Mouse (Mus musculus) megakaryocyte-erythroid progenitor cell, adult 5 weeks (primary cell): ENCODE measurements around the gene Ireb2. TPM values are rescaled to one million over a fixed set of nuclear protein-coding genes. Genes with fewer than 3 reads are reported as not detected.

Experiments
- polyA plus RNA-seq: library from polyadenylated mRNA; stranded (reverse); fragments of >175 nt; gene quantifications from 2 replicates; pipeline ENCODE4 v1.2.3, GENCODE M21; 2012

Gene Ireb2
- polyA plus RNA-seq, result 1.2 and 1.4 TPM in 2 replicates

GRCm38 (mm10) chr9:54863363-54864281 is at the start of gene Ireb2:
Gene Ireb2, plus strand, starts transcription at chr9:54863789.

GRCm38 (mm10) chr9:54917010-54917677 is 53.6 kb downstream of the Ireb2 start, which contains the start of gene Hykk:
Gene Hykk, plus strand, starts transcription at chr9:54917283.

GRCm38 (mm10) chr9:54950575-54951321 is 87.2 kb downstream of the Ireb2 start, which contains the start of the genes Psma4 and AY074887:
Gene Psma4, plus strand, starts transcription at chr9:54950790.
Gene AY074887, minus strand, starts transcription at chr9:54950998.

Other genes starting within 250 kb of the Ireb2 start
- gene Acsbg1, start 201.9 kb upstream of the Ireb2 start, polyA plus RNA-seq, result 0.28 and 0.32 TPM in 2 replicates
- gene Dnaja4, start 164.9 kb upstream of the Ireb2 start, polyA plus RNA-seq, result 4.2 and 5.9 TPM in 2 replicates
- 18.5 and 20.0 TPM in 2 replicates for gene Wdr61, start 129.3 kb upstream of the Ireb2 start, polyA plus RNA-seq
- gene Crabp1, start 99.0 kb upstream of the Ireb2 start, polyA plus RNA-seq, result not detected in 2 replicates
- 0.01 TPM in 2 replicates for gene Hykk, start 53.5 kb downstream of the Ireb2 start, polyA plus RNA-seq
- gene Psma4, start 87.0 kb downstream of the Ireb2 start, polyA plus RNA-seq, result 18.3 and 22.7 TPM in 2 replicates
- not detected in 2 replicates for gene AY074887, start 87.2 kb downstream of the Ireb2 start, polyA plus RNA-seq
- gene Chrna5, start 117.1 kb downstream of the Ireb2 start, polyA plus RNA-seq, result not detected in 2 replicates
- not detected in 2 replicates for gene Chrna3, start 162.8 kb downstream of the Ireb2 start, polyA plus RNA-seq
- not detected in 2 replicates for gene Chrnb4, start 185.0 kb downstream of the Ireb2 start, polyA plus RNA-seq